Mouse (Mus musculus): ENCODE data around the gene Dcdc2b. TPM values are rescaled to one million over a fixed set of nuclear protein-coding genes. Genes with fewer than 3 reads are reported as not detected.

The Dcdc2b gene
- polyA plus RNA-seq, 1 experiment from 2014 or later, result 2.9 TPM

GRCm38 (mm10) chr4:129640101-129640637 lies 26.1 kb upstream of the Dcdc2b start:
- Histone ChIP-seq H3K4me1 (ENCODE audit: control insufficient read depth, insufficient read depth, low read length) (peaks cover 18% of the 10 kb centered on the region), H3K4me3 (replicated peaks; ENCODE audit: low read depth, low read length) (peak overlapping the region; percentile 59), H3K9ac (replicated peaks; ENCODE audit: low read length) (peak overlapping the region; percentile 69), H3K27ac (replicated peaks; ENCODE audit: low read depth, low read length) (peak overlapping the region; percentile 92), H3K9me3 (ENCODE audit: control insufficient read depth, low read length) (no peaks in the 10 kb centered on the region), H3K36me3 (ENCODE audit: control insufficient read depth, insufficient read depth, low read length) (peaks cover 47% of the 10 kb centered on the region), H3K4me2 (ENCODE audit: low read length) (peak overlapping the region; percentile 90), H3K27me3 (ENCODE audit: control insufficient read depth, insufficient read depth, low read length) (no peaks in the 10 kb centered on the region)
- DNase-seq (no peak), ATAC-seq (ENCODE audit: low FRiP score, low TSS enrichment) (no peak)
- WGBS, result 5% methylated on average over 17 of the region's 17 CpGs

DNA sequence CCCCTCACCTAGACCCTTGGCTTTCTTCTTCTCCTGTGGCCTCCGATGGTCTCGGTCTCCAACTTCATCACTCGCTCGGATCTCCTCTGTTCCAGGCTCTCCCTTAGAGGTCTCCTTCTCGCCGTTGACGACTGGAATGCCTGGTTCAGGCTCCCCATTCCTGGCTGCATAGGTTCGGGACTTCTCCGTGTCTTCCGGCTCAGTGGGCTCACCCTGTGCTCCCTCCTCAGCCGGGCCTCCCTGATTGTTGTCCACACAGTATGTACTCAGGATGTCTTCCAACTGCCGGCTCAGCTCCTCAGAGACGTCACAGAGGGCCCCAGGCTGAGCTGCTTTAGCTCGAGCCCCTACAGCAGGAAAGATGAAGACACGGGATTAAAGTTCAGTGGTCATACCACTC lies 25.2 kb upstream of the Dcdc2b start:
- H3K27me3 ChIP-seq (ENCODE audit: control insufficient read depth, insufficient read depth, low read length), result no peaks in the 10 kb centered on the region
- H3K36me3 ChIP-seq (ENCODE audit: control insufficient read depth, insufficient read depth, low read length), result peaks cover 48% of the 10 kb centered on the region
- 0 out of 2 replicates have a peak overlapping the region, but pooled peaks have one; percentile 1 for H3K9ac ChIP-seq (replicated peaks; ENCODE audit: low read length)
- 87% methylated on average over 15 of the region's 15 CpGs for WGBS
- H3K9me3 ChIP-seq (ENCODE audit: control insufficient read depth, low read length), result no peaks in the 10 kb centered on the region
- ATAC-seq (ENCODE audit: low FRiP score, low TSS enrichment) (no peak), DNase-seq (no peak)
- peak overlapping the region; percentile 59; the same call in 1 of the 2 replicates for H3K4me3 ChIP-seq (replicated peaks; ENCODE audit: low read depth, low read length)
- H3K4me2 ChIP-seq (ENCODE audit: low read length), result peak overlapping the region; percentile 90
- H3K27ac ChIP-seq (replicated peaks; ENCODE audit: low read depth, low read length), result no peak overlapping the region
- peaks cover 18% of the 10 kb centered on the region for H3K4me1 ChIP-seq (ENCODE audit: control insufficient read depth, insufficient read depth, low read length)

GRCm38 (mm10) chr4:129633852-129634251 lies 19.8 kb upstream of the Dcdc2b start:
- Histone ChIP-seq H3K36me3 (ENCODE audit: control insufficient read depth, insufficient read depth, low read length) (peaks cover 95% of the 10 kb centered on the region), H3K4me2 (ENCODE audit: low read length) (no peak overlapping the region), H3K27ac (replicated peaks; ENCODE audit: low read depth, low read length) (no peak overlapping the region), H3K9ac (replicated peaks; ENCODE audit: low read length) (no peak overlapping the region), H3K9me3 (ENCODE audit: control insufficient read depth, low read length) (no peaks in the 10 kb centered on the region), H3K4me3 (replicated peaks; ENCODE audit: low read depth, low read length) (no peak overlapping the region), H3K27me3 (ENCODE audit: control insufficient read depth, insufficient read depth, low read length) (no peaks in the 10 kb centered on the region), H3K4me1 (ENCODE audit: control insufficient read depth, insufficient read depth, low read length) (peaks cover 6% of the 10 kb centered on the region)
- no peak for ATAC-seq (ENCODE audit: low FRiP score, low TSS enrichment)
- 95% methylated on average over 6 of the region's 6 CpGs for WGBS
- DNase-seq, result no peak

GRCm38 (mm10) chr4:129631867-129632266 lies 17.8 kb upstream of the Dcdc2b start:
- 95% methylated on average over 12 of the region's 12 CpGs for WGBS
- no peak overlapping the region for H3K4me3 ChIP-seq (replicated peaks; ENCODE audit: low read depth, low read length)
- H3K4me1 ChIP-seq (ENCODE audit: control insufficient read depth, insufficient read depth, low read length), result no peaks in the 10 kb centered on the region
- no peak overlapping the region for H3K27ac ChIP-seq (replicated peaks; ENCODE audit: low read depth, low read length)
- peaks cover 98% of the 10 kb centered on the region for H3K36me3 ChIP-seq (ENCODE audit: control insufficient read depth, insufficient read depth, low read length)
- H3K9ac ChIP-seq (replicated peaks; ENCODE audit: low read length), result no peak overlapping the region
- DNase-seq (no peak), ATAC-seq (ENCODE audit: low FRiP score, low TSS enrichment) (no peak)
- no peaks in the 10 kb centered on the region for H3K27me3 ChIP-seq (ENCODE audit: control insufficient read depth, insufficient read depth, low read length)
- H3K9me3 ChIP-seq (ENCODE audit: control insufficient read depth, low read length), result no peaks in the 10 kb centered on the region
- H3K4me2 ChIP-seq (ENCODE audit: low read length), result no peak overlapping the region

DNA sequence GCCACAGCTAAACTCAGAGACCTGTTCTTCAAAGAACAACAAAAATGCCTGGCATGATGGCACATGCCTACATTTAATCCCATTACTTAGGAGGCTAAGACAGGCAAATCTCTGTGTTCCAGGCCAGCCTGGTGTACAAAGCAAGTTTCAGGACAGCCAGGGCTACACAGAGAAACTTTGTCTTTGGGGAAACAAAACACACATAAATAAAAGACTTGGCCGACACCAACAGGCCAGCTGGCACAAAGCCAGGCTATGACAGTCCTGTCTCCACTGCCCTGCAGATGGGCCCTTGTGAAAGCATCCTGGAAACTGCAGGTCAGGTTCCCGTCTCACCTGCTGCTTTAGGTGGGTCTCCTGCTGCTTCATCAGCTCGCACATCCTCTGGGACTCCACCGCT lies 16.9 kb upstream of the Dcdc2b start:
- no peak overlapping the region; the same call in 1 of the 2 replicates for H3K9ac ChIP-seq (replicated peaks; ENCODE audit: low read length)
- H3K4me2 ChIP-seq (ENCODE audit: low read length), result no peak overlapping the region
- no peaks in the 10 kb centered on the region for H3K9me3 ChIP-seq (ENCODE audit: control insufficient read depth, low read length)
- peaks cover 98% of the 10 kb centered on the region for H3K36me3 ChIP-seq (ENCODE audit: control insufficient read depth, insufficient read depth, low read length)
- no peak overlapping the region for H3K27ac ChIP-seq (replicated peaks; ENCODE audit: low read depth, low read length)
- WGBS, result 78% methylated on average over 4 of the region's 4 CpGs
- H3K4me1 ChIP-seq (ENCODE audit: control insufficient read depth, insufficient read depth, low read length), result no peaks in the 10 kb centered on the region
- DNase-seq (peak; percentile 34), ATAC-seq (ENCODE audit: low FRiP score, low TSS enrichment) (no peak)
- H3K4me3 ChIP-seq (replicated peaks; ENCODE audit: low read depth, low read length), result no peak overlapping the region
- no peaks in the 10 kb centered on the region for H3K27me3 ChIP-seq (ENCODE audit: control insufficient read depth, insufficient read depth, low read length)

DNA sequence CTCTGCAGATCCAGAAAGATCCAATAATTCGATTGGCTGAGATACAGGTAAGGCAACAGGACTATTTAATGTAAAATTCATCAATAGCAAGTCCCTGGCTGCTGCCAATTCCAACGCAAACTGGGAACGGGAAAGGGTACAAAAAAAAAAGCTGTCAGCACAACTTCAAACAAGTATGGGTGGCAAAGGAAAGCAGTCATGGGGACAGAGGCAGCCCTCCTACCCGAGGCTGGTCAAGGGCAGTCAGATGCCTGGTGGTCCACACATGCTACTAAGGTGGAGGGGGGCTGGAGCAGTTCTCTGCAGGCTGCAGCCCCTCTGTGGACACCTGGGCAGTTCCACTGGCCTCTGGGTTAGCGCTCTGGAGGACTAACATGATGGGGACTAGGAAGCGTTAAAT lies 12.0 kb upstream of the Dcdc2b start:
- H3K4me3 ChIP-seq (replicated peaks; ENCODE audit: low read depth, low read length), result no peak overlapping the region
- H3K27ac ChIP-seq (replicated peaks; ENCODE audit: low read depth, low read length), result peak overlapping the region; percentile 94; the same call in 1 of the 2 replicates
- H3K9ac ChIP-seq (replicated peaks; ENCODE audit: low read length), result no peak overlapping the region
- H3K9me3 ChIP-seq (ENCODE audit: control insufficient read depth, low read length), result no peaks in the 10 kb centered on the region
- H3K27me3 ChIP-seq (ENCODE audit: control insufficient read depth, insufficient read depth, low read length), result no peaks in the 10 kb centered on the region
- no peak for DNase-seq
- no peak for ATAC-seq (ENCODE audit: low FRiP score, low TSS enrichment)
- no peak overlapping the region for H3K4me2 ChIP-seq (ENCODE audit: low read length)
- peaks cover 31% of the 10 kb centered on the region for H3K4me1 ChIP-seq (ENCODE audit: control insufficient read depth, insufficient read depth, low read length)
- WGBS, result 72% methylated on average over 6 of the region's 6 CpGs
- H3K36me3 ChIP-seq (ENCODE audit: control insufficient read depth, insufficient read depth, low read length), result peaks cover 55% of the 10 kb centered on the region

DNA sequence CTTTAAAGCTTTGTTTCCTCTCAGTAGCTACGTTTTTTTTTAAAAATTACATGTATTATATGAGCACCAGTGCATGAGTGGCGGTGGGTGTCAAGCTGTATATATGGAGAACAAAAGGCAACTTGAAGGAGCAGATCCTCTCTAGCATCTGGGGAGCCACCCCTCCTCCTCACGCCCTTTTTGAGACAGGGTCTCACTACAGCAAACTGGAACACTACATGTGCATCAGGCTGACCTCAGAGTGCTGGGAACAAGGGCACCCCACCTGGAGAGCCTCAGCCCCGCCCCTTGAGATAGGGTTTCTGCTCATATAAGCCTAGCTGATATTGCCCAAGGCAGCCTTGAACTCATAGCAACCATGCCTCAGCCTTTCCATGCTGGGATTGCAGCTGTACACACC lies 11.4 kb upstream of the Dcdc2b start:
- peaks cover 31% of the 10 kb centered on the region for H3K4me1 ChIP-seq (ENCODE audit: control insufficient read depth, insufficient read depth, low read length)
- 41% methylated on average over 4 of the region's 4 CpGs for WGBS
- H3K27me3 ChIP-seq (ENCODE audit: control insufficient read depth, insufficient read depth, low read length), result no peaks in the 10 kb centered on the region
- peak overlapping the region; percentile 70 for H3K4me2 ChIP-seq (ENCODE audit: low read length)
- H3K27ac ChIP-seq (replicated peaks; ENCODE audit: low read depth, low read length), result peak overlapping the region; percentile 94
- DNase-seq, result no peak
- no peak overlapping the region for H3K4me3 ChIP-seq (replicated peaks; ENCODE audit: low read depth, low read length)
- no peaks in the 10 kb centered on the region for H3K9me3 ChIP-seq (ENCODE audit: control insufficient read depth, low read length)
- ATAC-seq (ENCODE audit: low FRiP score, low TSS enrichment), result no peak
- H3K9ac ChIP-seq (replicated peaks; ENCODE audit: low read length), result peak overlapping the region; percentile 73; the same call in 1 of the 2 replicates
- peaks cover 49% of the 10 kb centered on the region for H3K36me3 ChIP-seq (ENCODE audit: control insufficient read depth, insufficient read depth, low read length)

DNA sequence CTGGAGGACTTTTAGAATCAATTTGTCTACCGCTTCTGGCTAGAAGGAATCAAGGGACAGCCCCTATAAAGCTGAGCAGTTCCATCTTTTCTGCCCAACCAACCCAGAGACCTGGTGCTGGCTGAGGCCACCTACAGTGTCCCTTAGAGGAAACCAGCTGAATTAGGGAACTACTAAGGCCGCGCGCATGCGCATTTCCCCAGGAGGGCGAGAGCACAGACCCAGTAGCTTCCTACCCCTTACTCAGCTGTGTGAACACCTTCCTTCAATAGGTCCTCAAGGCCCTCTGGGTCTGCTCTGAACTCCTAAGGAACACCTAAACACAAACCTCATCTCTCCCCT lies 10.9 kb upstream of the Dcdc2b start:
- no peaks in the 10 kb centered on the region for H3K9me3 ChIP-seq (ENCODE audit: control insufficient read depth, low read length)
- no peaks in the 10 kb centered on the region for H3K27me3 ChIP-seq (ENCODE audit: control insufficient read depth, insufficient read depth, low read length)
- H3K4me2 ChIP-seq (ENCODE audit: low read length), result peak overlapping the region; percentile 70
- peak overlapping the region; percentile 73 for H3K9ac ChIP-seq (replicated peaks; ENCODE audit: low read length)
- under 1% methylated on average over 6 of the region's 6 CpGs for WGBS
- peak; percentile 51; the same call in 1 of the 2 replicates for ATAC-seq (ENCODE audit: low FRiP score, low TSS enrichment)
- peak overlapping the region; percentile 94 for H3K27ac ChIP-seq (replicated peaks; ENCODE audit: low read depth, low read length)
- H3K36me3 ChIP-seq (ENCODE audit: control insufficient read depth, insufficient read depth, low read length), result peaks cover 44% of the 10 kb centered on the region
- H3K4me3 ChIP-seq (replicated peaks; ENCODE audit: low read depth, low read length), result peak overlapping the region; percentile 65
- peak; percentile 83 for DNase-seq
- H3K4me1 ChIP-seq (ENCODE audit: control insufficient read depth, insufficient read depth, low read length), result peaks cover 31% of the 10 kb centered on the region

- no peaks in the 10 kb centered on the region for H3K9me3 ChIP-seq (ENCODE audit: control insufficient read depth, low read length)
- H3K4me3 ChIP-seq (replicated peaks; ENCODE audit: low read depth, low read length), result peak overlapping the region; percentile 65
- H3K4me1 ChIP-seq (ENCODE audit: control insufficient read depth, insufficient read depth, low read length), result peaks cover 31% of the 10 kb centered on the region
- peak overlapping the region; percentile 94 for H3K27ac ChIP-seq (replicated peaks; ENCODE audit: low read depth, low read length)
- H3K4me2 ChIP-seq (ENCODE audit: low read length), result peak overlapping the region; percentile 70
- peak; percentile 91 for DNase-seq
- H3K9ac ChIP-seq (replicated peaks; ENCODE audit: low read length), result peak overlapping the region; percentile 73
- peak; percentile 87 for ATAC-seq (ENCODE audit: low FRiP score, low TSS enrichment)
- H3K36me3 ChIP-seq (ENCODE audit: control insufficient read depth, insufficient read depth, low read length), result peaks cover 39% of the 10 kb centered on the region
- no peaks in the 10 kb centered on the region for H3K27me3 ChIP-seq (ENCODE audit: control insufficient read depth, insufficient read depth, low read length)
- WGBS, result under 1% methylated on average over 18 of the region's 18 CpGs
Observed at GRCm38 (mm10) chr4:129624281-129625028, 10.4 kb upstream of the Dcdc2b start.
